Mouse (Mus musculus): ENCODE data around the gene Otud4.
A peak's percentile ranks its signal among the peaks of the same experiment; 100 is the strongest.
"Not testable (repeated sequence)": the region's sequence is repeated elsewhere in the genome, so short reads cannot be mapped to it uniquely, and the experiment has no call there.

Gene Otud4

GRCm38 (mm10) chr8:79638001-79638706 is 1.3 kb upstream of the Otud4 start:
- no peak for DNase-seq (ENCODE audit: low spot score in 2 of 2)

DNA sequence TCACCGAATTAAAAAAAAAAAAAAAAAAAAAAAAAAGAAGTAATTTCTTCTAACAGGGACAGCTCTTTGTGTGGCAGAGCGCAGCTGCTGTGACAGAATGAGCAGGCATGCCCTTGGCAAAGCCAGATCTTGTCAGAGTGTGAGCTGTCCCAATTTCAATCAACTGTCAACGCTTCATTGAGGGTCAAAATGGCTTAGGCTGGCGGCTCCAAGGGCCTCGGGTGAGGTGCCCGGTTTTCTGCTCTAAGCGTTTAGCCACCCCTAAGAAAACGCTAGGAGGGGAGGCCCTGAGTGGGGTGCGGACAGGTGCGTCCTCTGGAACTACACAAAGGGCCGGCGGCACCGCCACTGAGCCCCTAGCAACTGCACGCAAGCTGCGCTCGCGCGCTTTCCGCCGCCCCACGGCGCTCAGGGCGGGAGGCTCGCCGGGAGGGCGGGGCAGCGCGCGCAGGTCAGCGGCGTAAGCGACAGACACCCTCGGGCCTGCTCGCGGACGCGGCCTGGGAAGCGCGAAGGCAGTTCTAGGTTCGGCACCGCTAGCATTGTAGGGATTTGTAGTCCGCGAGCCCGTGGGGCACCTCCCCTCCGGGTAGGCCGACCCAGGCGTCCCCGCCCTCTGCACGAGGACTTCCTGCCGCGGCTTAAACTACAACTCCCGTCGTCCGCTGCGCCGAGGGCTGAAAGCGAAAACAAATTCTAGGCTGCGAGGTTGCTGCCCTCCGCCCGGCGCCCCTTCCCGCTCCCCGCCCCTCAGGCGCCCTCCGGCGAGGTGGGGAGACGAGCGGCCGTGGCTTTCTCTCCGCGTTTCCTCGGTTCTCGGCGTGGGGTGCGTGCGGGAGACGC is 490 bp upstream of the Otud4 start:
- DNase-seq (ENCODE audit: low spot score in 2 of 2), result peak; percentile 96 to 98

DNA sequence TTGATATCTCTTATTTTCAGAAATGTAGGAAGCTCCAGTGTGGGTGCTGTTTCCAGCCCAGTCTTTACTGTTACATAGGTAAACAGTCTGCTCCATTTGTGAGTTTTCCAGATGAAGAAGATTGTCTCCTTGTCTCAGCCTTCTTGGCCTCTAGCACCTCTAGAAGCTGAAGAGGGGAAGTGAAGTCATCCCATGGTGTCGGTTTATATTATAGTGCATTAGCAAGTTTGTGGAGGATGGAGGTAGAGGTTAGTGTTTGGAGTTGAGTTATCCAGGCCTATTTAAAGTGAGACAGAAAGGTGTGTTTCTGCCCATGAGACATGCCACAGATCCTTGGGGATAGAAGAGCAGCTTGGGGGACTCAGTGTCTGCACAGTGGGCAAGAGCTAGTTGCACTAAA is 1.7 kb downstream of the Otud4 start:
- DNase-seq (ENCODE audit: low spot score in 2 of 2), result no peak

GRCm38 (mm10) chr8:79649569-79649968 is 10.2 kb downstream of the Otud4 start:
- DNase-seq (ENCODE audit: low spot score in 2 of 2), result no peak

DNA sequence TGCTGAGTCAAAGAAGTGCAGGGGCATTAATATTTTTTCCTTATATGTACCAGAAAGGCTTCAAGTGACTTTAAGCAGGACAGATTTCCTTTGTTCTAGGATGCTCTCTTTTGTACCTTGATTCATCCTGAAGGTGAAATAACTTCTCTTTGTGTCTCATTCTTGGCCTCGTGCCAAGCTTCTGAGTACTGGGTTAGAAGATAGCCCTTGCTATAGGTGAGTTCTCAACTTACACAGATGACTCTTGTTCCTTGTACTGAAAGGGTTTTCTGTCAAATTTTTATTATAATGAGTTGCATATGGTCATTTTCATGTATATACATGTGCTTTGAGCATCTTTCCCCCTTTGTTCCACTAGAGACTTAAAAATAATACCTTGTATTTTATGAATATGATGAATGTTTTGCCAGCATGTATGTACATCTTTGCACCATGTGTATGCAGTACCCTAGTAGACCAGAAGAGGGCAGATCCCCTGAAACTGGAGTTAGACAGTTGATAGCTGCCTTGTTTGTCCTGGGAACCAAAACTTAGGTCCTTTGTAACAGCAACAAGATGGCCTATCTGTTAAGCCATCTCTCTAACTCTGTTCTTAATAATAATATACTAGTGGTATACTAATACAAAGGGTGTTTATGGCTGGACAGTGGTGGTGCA is 10.9 kb downstream of the Otud4 start:
- DNase-seq (ENCODE audit: low spot score in 2 of 2), result no peak

GRCm38 (mm10) chr8:79653736-79654135 is 14.3 kb downstream of the Otud4 start:
- no peak for DNase-seq (ENCODE audit: low spot score in 2 of 2)

GRCm38 (mm10) chr8:79658715-79659114 is 19.3 kb downstream of the Otud4 start:
- DNase-seq (ENCODE audit: low spot score in 2 of 2), result not testable (repeated sequence)

DNA sequence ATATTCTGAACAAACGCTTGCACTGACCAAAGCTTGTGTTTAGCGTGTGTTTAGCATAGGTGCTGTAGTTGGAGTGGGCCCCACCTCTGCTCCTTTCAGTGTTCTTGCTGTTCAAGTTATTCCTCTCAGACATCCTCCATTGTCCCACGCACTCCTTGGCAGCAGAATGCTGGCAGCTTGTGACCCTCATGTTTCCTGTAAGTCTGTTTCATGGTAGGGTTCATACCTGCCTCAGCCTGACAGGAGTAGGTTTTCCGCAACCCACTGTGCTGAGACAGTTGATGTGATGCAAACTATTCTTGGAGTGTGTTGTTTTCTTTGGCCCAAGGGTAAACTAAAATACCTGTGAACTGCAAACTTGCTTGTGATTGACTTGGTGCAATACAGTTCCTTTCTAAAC is 37.0 kb downstream of the Otud4 start:
- no peak for DNase-seq (ENCODE audit: low spot score in 2 of 2)

- DNase-seq (ENCODE audit: low spot score in 2 of 2), result no peak
Observed at GRCm38 (mm10) chr8:79679005-79679404, 39.6 kb downstream of the Otud4 start.

DNA sequence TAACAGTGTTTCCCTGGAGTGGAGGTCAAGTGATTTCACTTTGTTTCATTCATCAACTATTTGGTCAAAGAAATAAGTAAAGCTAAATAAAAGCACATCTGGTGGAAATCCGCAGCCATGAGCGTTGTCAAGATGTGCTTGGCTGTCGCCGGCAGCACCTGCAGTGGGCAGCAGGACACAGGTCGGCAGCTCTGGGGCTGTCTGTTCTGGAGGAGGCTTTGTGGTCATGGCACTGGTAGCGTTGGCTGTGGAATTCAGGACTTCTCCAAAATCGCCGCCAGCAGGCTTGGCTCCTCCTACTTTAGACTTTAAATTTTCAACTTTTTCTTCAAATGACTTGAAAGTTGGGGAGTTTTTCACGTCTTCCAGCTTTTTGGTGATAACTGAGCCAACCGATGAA is 40.7 kb downstream of the Otud4 start:
- DNase-seq (ENCODE audit: low spot score in 2 of 2), result not testable (repeated sequence)

GRCm38 (mm10) chr8:79680555-79680954 is 41.1 kb downstream of the Otud4 start:
- DNase-seq (ENCODE audit: low spot score in 2 of 2), result peak in 1 of 2 experiments; percentile 15

DNA sequence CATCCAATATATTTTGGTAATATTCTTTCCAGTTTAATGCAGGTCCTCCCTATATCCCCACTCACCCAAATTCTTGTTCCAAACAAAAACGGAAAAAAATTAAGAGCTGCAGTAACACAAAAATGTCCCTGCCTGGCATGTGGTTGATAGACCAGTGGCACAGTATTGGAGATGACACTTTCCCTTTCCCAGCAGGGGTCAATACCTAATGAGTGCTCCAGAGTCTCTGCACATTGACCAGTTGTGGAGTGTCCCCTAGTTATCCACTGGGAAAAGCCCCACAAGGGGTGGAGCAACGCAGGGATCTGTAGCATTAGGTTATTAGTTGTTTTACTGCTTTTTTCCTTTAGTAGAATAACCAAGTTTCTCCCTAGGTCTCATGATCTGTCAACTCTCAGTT is 41.5 kb downstream of the Otud4 start:
- no peak for DNase-seq (ENCODE audit: low spot score in 2 of 2)

DNA sequence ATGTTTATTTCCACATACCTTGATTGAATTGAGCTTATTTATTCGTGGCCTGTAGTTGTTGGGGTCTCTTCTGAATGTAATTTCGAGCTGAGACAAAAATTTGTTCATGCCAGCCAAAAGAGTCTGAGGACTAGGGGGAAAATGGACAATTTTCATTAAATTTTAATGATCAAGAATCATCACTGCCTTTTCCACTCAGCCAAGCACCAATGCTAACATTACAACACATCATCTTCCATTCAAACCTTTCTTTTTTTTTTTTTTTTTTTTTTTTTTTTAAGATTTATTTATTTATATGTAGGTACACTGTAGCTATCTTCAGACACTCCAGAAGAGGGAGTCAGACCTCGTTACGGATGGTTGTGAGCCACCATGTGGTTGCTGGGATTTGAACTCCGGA is 46.5 kb downstream of the Otud4 start:
- not testable (repeated sequence) for DNase-seq (ENCODE audit: low spot score in 2 of 2)

DNA sequence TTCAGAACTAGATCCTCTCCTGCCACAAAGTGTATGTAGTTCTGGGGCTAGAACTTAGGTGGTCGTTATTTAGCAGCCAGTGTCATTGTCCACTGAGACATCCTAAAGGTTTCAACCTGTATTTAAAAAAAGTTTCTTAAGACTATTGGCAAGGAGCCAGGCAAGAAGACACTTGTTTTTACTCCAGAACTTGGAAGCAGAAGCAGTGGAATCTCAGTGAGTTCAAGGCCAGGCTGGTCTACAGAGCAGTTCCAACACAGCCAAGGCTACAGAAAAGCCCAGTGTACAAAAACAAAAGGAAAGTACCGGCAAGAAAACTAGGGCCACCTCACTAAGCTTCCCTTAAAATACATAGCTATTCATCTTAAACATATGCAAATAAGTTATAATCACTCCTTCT is 53.1 kb downstream of the Otud4 start:
- DNase-seq (ENCODE audit: low spot score in 2 of 2), result no peak

- DNase-seq (ENCODE audit: low spot score in 2 of 2), result no peak
Observed at GRCm38 (mm10) chr8:79706687-79707086, 67.3 kb downstream of the Otud4 start.

DNA sequence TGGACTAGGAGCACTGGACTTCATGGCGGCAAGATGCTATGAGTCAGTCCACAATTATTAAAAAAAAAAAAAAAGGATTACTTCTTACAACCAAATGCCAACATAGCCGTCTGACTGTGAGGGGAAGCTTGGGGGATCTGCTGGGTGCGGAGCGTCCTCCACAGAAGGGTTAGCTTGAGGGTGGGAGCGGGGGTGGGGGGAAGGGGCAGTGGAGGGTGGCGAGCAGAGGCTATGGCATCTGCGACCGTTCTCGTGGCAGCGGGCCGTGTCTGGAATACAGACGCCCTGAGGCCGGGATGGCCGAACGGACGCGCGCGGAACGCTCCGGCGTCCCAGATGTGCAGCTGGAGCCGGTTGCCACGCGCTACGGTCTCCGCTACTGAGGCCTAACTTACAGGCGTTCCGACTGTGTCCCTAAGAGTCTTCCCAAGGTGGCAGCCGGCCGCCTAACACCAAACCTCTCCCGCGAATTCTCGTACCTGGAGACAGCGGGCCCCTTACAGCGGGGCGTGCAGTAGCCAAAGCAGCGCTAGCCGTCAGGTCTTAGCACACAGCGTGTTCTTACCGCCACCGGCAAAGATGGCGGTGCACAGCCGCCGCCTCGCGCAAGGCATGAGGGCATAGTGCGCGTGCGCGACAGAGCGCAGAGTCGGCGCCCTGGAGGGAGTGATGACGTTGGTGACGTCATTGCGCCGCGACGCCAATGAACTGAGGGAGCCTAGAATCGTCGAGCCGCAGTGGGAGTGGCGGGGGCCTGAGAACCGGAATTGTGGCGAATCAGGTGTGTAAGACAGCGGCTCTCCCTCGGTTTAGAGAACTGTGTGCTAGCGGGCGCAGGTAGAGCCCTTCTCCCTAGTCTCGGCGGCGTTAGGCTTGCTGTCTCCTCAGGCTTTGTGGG is 71.9 kb downstream of the Otud4 start, which contains the start of the genes Abce1 and Anapc10:
Gene Abce1, minus strand, starts transcription at position 677 of the 898 bp plus-strand sequence.
Gene Anapc10, plus strand, starts transcription at position 757 of the 898 bp plus-strand sequence.
- peak; percentile 94 to 97 for DNase-seq (ENCODE audit: low spot score in 2 of 2)

GRCm38 (mm10) chr8:79712676-79713075 is 73.3 kb downstream of the Otud4 start:
- no peak for DNase-seq (ENCODE audit: low spot score in 2 of 2)

- DNase-seq (ENCODE audit: low spot score in 2 of 2), result no peak
Observed at GRCm38 (mm10) chr8:79721537-79721936, 82.1 kb downstream of the Otud4 start.

DNA sequence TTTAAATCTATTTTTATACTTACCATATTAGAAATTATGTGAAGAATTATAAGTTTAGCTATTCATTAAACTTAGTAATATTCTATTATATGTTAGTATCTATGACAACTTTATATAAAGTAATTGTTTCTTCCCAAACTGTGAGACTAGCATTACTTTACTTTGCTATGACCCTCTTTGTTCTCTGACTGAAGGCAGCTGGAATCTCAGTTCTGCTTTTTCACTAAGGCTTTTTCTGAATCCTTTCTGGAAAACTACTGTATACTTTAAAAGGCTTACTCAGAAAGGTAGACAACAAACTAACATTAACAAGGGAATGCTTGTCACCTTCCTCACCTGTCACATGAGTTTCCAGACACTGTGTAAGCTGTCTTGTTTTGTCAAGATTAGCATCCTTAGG is 83.9 kb downstream of the Otud4 start:
- DNase-seq (ENCODE audit: low spot score in 2 of 2), result no peak

DNA sequence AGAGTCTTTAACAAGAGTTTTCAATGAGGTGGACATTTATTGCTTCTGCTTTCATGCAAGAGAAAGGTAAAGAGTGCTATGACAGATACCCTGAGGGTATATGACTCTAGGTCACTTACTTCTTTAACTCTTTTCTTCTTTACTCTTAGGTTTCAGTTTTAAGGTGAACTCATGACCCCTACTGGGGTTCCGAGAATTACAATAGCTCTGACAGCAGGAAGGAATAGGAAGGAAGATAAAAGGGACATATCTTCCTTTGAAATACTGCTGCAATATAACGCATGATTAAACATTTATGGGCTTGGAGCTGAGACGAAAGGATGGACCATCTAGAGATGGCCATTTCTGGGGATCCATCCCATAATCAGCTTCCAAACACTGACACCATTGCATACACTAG is 85.2 kb downstream of the Otud4 start:
- no peak for DNase-seq (ENCODE audit: low spot score in 2 of 2)
